Mouse (Mus musculus) MEL-GATA-1-ER (cell line): ENCODE measurements at regions not wholly inside any gene's neighbourhood (a gene's known extent, or its start where the extent isn't known, plus 50 kb on each side); places are given as distances from the start of the nearest gene placed in this dataset.
"Not testable (repeated sequence)": the region's sequence is repeated elsewhere in the genome, so short reads cannot be mapped to it uniquely, and the experiment has no call there.

Experiments used
- DNase-seq: peaks from one replicate; pipeline ENCODE4 v3.0.0-alpha.2; 2012; ENCODE audit warnings: low read depth; ENCODE audit errors: extremely low read depth

- no peak for DNase-seq
These were observed 527.4 kb upstream of the Gm5150 start for GRCm38 (mm10) chr3:16533643-16534042.

GRCm38 (mm10) chr3:16527511-16527910 lies 521.3 kb upstream of the Gm5150 start:
- not testable (repeated sequence) for DNase-seq

- DNase-seq: not testable (repeated sequence)
These were observed 482.2 kb upstream of the Gm5150 start for GRCm38 (mm10) chr3:16488431-16488830.

DNA sequence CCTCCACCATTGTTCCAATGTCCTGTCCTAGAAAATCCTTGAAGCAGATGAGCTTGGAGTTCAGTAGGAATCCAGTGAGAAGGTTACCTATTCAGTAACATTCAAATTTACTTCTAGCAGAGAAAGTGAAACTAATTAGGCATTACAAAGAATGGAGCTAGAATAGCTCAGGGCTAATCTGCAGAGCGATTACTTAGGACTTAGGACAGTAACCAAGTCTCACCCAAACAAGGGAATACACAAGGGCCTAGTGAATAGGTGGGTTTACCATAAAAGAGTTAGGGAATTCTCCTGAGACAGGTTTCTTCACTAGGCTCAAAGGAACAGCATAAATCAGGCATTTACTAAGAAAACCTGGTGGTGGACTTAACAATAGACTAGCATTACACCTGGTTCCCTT lies 476.5 kb upstream of the Gm5150 start:
- DNase-seq: no peak

DNA sequence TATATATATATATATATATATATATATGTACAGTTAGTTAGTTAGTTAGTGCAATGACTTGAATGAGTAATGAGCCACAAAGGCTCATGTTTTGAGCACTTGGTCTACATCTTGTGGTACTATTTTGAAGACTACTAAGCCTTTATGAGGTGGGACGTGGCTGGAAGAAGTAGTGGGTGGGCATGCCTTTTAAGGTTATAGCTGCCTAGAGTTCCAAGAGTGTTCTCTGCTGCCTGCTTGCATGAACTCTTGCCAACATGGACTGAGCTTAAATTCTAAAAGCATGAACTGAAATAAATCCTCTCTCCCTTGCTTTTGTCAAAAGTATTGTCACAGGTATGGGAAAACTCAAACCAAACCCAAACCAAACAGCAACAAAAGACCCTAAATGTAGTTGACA lies 465.1 kb upstream of the Gm5150 start:
- no peak for DNase-seq

GRCm38 (mm10) chr3:16466388-16466787 lies 460.2 kb upstream of the Gm5150 start:
- DNase-seq: peak; percentile 9

DNA sequence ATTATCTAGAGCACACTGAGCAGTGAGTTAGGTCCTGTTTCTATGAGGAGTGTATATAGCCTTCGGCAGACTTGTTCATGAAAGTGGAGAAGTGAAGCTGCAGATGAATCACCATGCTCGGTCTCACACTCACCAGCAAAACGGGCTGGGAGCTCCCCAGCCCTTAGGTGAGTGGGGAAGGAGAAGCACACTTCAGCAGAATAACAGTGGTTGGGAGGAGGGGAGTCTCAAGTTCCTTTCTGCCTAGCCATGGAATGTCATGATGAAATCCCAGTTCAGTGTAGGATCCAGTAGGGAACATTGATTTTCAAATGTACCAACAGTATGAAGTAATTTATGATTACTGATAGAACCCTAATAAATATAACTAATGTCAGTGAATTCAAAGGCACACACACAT lies 459.1 kb upstream of the Gm5150 start:
- DNase-seq: no peak

GRCm38 (mm10) chr3:16464301-16464700 lies 458.1 kb upstream of the Gm5150 start:
- DNase-seq: no peak

DNA sequence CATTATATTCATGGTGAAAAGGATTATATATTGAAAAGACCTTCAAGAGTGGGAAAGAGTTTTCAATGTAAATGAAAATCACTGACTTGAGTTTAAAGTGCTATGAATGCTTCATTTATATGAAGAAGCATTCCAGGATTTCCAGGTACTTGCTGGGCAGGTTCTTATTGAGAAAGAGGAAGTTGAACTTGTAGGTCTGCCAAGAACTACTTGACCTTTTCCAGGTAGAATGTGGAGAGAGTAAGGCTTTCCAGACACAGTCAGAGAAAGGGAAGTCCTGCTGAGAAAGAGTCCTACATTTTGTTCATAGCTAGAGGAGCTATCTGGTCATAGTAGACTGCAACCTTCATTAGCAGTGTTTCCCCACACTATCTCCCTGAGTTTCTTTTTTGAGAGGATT lies 426.8 kb upstream of the Gm5150 start:
- DNase-seq: no peak

DNA sequence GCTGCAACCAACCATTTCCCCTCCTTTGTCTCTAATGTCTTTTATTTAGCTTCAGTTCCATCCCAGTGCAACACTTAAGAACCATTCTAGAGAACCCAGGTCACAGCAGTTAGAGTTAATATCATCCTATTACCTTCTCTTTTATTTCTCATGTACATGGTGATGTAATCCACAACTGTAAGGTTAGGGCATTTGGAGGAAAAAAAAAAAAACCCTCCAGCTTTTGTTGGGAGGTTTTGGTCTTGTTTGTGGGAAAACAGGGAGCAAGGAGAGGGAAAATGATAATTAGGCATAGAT lies 425.5 kb upstream of the Gm5150 start:
- no peak for DNase-seq

- no peak for DNase-seq
These were observed 425.0 kb upstream of the Gm5150 start for GRCm38 (mm10) chr3:16431082-16431818.
